Mouse (Mus musculus): Measurements from ENCODE around the gene Cavin4.

- TF ChIP-seq POLR2A (IDR thresholded peaks at IDR 0.05; ENCODE audit: low read depth, low read length) (no peak), CTCF (IDR thresholded peaks at IDR 0.05; ENCODE audit: borderline replicate concordance, insufficient read depth, low read length) (no peak)
Observed at GRCm38 (mm10) chr4:48664021-48664420, 707 bp downstream of the Cavin4 start.
